Mouse (Mus musculus): ENCODE data around the gene Ndufa9.

DNA sequence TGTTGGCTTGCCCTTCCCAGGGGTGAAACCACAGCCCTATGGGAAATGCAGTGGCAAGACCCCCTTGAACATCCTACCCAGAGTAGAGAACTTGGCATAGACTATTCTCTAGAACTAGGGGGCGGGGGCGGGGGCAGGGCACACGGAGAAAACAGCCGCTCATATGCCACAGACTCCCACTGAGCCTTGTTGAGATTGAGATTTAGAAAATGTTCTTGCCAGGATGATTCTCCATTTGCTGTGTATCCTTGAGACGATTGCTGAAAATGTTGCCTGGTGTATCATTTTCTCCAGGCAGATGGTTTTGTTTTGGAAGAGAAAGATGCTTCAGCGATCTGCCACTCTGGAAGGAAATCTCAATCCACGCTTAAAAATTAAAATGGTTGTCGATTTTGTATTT, 40.4 kb downstream of the Ndufa9 start:
- TF ChIP-seq CTCF (IDR thresholded peaks at IDR 0.05; ENCODE audit: low read depth, low read length) (no peak), POLR2A (IDR thresholded peaks at IDR 0.05; ENCODE audit: extremely low read depth, insufficient read depth, low read length) (no peak)
